Mouse (Mus musculus): Measurements from ENCODE around the gene Mtch1. TPM values are rescaled to one million over a fixed set of nuclear protein-coding genes. Genes with fewer than 3 reads are reported as not detected.
A peak's percentile ranks its signal among the peaks of the same experiment; 100 is the strongest.
"Not testable (repeated sequence)": the region's sequence is repeated elsewhere in the genome, so short reads cannot be mapped to it uniquely, and the experiment has no call there.

Gene Mtch1
- polyA plus RNA-seq, 1 experiment, result 354 TPM

- 65% methylated on average over 9 of the region's 9 CpGs for WGBS
- H3K27ac ChIP-seq (ENCODE audit: control insufficient read depth, insufficient read depth, low read length), result no peak overlapping the region
- H3K27me3 ChIP-seq (ENCODE audit: control insufficient read depth, insufficient read depth, low read length), result no peaks in the 10 kb centered on the region
- H3K4me1 ChIP-seq (replicated peaks; ENCODE audit: control insufficient read depth, insufficient read depth, low read length), result no peaks in the 10 kb centered on the region
- DNase-seq, result no peak
- no peak overlapping the region for H3K4me3 ChIP-seq (ENCODE audit: control insufficient read depth, insufficient read depth, low read length)
- TF ChIP-seq POLR2A (IDR thresholded peaks at IDR 0.05; ENCODE audit: control insufficient read depth, extremely low read depth, insufficient read depth, low read length, poor library complexity) (no peak), CTCF (IDR thresholded peaks at IDR 0.05; ENCODE audit: borderline replicate concordance, control insufficient read depth, extremely low read depth, insufficient read depth, low read length, poor library complexity) (no peak)
- H3K36me3 ChIP-seq (ENCODE audit: control insufficient read depth, insufficient read depth, low read length), result no peaks in the 10 kb centered on the region
Measured at GRCm38 (mm10) chr17:29356882-29357281, 9.1 kb upstream of the Mtch1 start.

DNA sequence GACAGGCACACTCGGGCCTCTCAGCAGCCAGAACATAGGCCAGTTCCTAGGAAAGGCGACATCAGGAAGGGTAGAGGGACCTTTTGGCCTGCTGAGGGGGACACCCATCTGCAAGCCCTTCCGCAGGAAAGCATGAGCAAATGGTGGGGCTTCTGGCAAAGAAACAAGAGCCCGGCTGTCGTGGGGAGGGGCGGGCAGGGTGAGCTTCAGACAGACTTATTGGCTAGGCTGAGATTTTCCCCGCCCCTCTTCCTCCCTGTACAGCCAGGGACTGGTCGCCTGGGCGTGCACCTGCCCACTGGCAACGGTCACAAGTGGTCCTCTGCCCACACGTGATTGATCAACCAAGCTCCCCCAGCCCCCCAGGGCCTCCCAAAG lies 8.7 kb upstream of the Mtch1 start:
- H3K4me1 ChIP-seq (replicated peaks; ENCODE audit: control insufficient read depth, insufficient read depth, low read length), result no peaks in the 10 kb centered on the region
- TF ChIP-seq CTCF (IDR thresholded peaks at IDR 0.05; ENCODE audit: borderline replicate concordance, control insufficient read depth, extremely low read depth, insufficient read depth, low read length, poor library complexity), result no peak
- no peaks in the 10 kb centered on the region for H3K36me3 ChIP-seq (ENCODE audit: control insufficient read depth, insufficient read depth, low read length)
- H3K27me3 ChIP-seq (ENCODE audit: control insufficient read depth, insufficient read depth, low read length), result no peaks in the 10 kb centered on the region
- WGBS, result 58% methylated on average over 11 of the region's 11 CpGs
- no peak for DNase-seq
- H3K27ac ChIP-seq (ENCODE audit: control insufficient read depth, insufficient read depth, low read length), result no peak overlapping the region
- H3K4me3 ChIP-seq (ENCODE audit: control insufficient read depth, insufficient read depth, low read length), result no peak overlapping the region

- WGBS, result 82% methylated on average over 17 of the region's 17 CpGs
- no peak for DNase-seq
- H3K27me3 ChIP-seq (ENCODE audit: control insufficient read depth, insufficient read depth, low read length), result no peaks in the 10 kb centered on the region
- H3K36me3 ChIP-seq (ENCODE audit: control insufficient read depth, insufficient read depth, low read length), result no peaks in the 10 kb centered on the region
- H3K4me3 ChIP-seq (ENCODE audit: control insufficient read depth, insufficient read depth, low read length), result no peak overlapping the region
- TF ChIP-seq POLR2A (IDR thresholded peaks at IDR 0.05; ENCODE audit: control insufficient read depth, extremely low read depth, insufficient read depth, low read length, poor library complexity) (no peak), CTCF (IDR thresholded peaks at IDR 0.05; ENCODE audit: borderline replicate concordance, control insufficient read depth, extremely low read depth, insufficient read depth, low read length, poor library complexity) (no peak)
- H3K27ac ChIP-seq (ENCODE audit: control insufficient read depth, insufficient read depth, low read length), result no peak overlapping the region
- no peaks in the 10 kb centered on the region for H3K4me1 ChIP-seq (replicated peaks; ENCODE audit: control insufficient read depth, insufficient read depth, low read length)
Measured at GRCm38 (mm10) chr17:29355841-29356478, 8.2 kb upstream of the Mtch1 start.

DNA sequence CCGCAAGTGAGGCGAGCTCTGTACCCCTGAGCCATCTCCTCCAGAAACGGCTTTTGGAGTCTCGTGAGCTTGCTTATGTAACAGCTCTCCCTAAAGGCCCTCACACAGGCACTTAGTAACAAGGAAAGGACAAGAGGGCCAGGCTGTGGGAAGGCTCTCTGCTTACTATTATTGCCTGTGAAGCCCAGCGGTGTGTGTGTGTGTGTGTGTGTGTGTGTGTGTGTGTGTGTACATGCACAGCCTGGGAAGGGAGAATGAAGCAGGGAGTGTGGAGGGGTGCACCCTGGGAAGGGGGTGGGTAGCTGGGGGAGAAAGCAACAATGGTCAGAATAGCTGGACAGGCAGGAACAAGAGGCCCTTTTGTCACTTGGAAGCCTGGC lies 7.7 kb upstream of the Mtch1 start:
- WGBS, result 92% methylated on average over 5 of the region's 5 CpGs
- Histone ChIP-seq H3K27ac (ENCODE audit: control insufficient read depth, insufficient read depth, low read length) (no peak overlapping the region), H3K4me3 (ENCODE audit: control insufficient read depth, insufficient read depth, low read length) (no peak overlapping the region), H3K27me3 (ENCODE audit: control insufficient read depth, insufficient read depth, low read length) (no peaks in the 10 kb centered on the region), H3K36me3 (ENCODE audit: control insufficient read depth, insufficient read depth, low read length) (no peaks in the 10 kb centered on the region), H3K4me1 (replicated peaks; ENCODE audit: control insufficient read depth, insufficient read depth, low read length) (no peaks in the 10 kb centered on the region)
- no peak for TF ChIP-seq POLR2A (IDR thresholded peaks at IDR 0.05; ENCODE audit: control insufficient read depth, extremely low read depth, insufficient read depth, low read length, poor library complexity)
- TF ChIP-seq CTCF (IDR thresholded peaks at IDR 0.05; ENCODE audit: borderline replicate concordance, control insufficient read depth, extremely low read depth, insufficient read depth, low read length, poor library complexity), result no peak
- DNase-seq, result no peak

- peaks cover 15% of the 10 kb centered on the region for H3K4me1 ChIP-seq (replicated peaks; ENCODE audit: control insufficient read depth, insufficient read depth, low read length)
- not testable (repeated sequence) for H3K36me3 ChIP-seq (ENCODE audit: control insufficient read depth, insufficient read depth, low read length); H3K27me3 ChIP-seq (ENCODE audit: control insufficient read depth, insufficient read depth, low read length); H3K27ac ChIP-seq (ENCODE audit: control insufficient read depth, insufficient read depth, low read length); DNase-seq; H3K4me3 ChIP-seq (ENCODE audit: control insufficient read depth, insufficient read depth, low read length)
- 90% methylated on average over 5 of the region's 5 CpGs for WGBS
Measured at GRCm38 (mm10) chr17:29351056-29351455, 3.3 kb upstream of the Mtch1 start.

GRCm38 (mm10) chr17:29348996-29349395 lies 1.3 kb upstream of the Mtch1 start:
- no peaks in the 10 kb centered on the region for H3K36me3 ChIP-seq (ENCODE audit: control insufficient read depth, insufficient read depth, low read length)
- WGBS, result 67% methylated on average over 2 of the region's 2 CpGs
- no peak overlapping the region for H3K27ac ChIP-seq (ENCODE audit: control insufficient read depth, insufficient read depth, low read length)
- no peak for DNase-seq
- H3K27me3 ChIP-seq (ENCODE audit: control insufficient read depth, insufficient read depth, low read length), result no peaks in the 10 kb centered on the region
- no peak for TF ChIP-seq CTCF (IDR thresholded peaks at IDR 0.05; ENCODE audit: borderline replicate concordance, control insufficient read depth, extremely low read depth, insufficient read depth, low read length, poor library complexity)
- no peak for TF ChIP-seq POLR2A (IDR thresholded peaks at IDR 0.05; ENCODE audit: control insufficient read depth, extremely low read depth, insufficient read depth, low read length, poor library complexity)
- no peak overlapping the region for H3K4me3 ChIP-seq (ENCODE audit: control insufficient read depth, insufficient read depth, low read length)
- peaks cover 24% of the 10 kb centered on the region for H3K4me1 ChIP-seq (replicated peaks; ENCODE audit: control insufficient read depth, insufficient read depth, low read length)

- WGBS, result 1% methylated on average over 45 of the region's 45 CpGs
- TF ChIP-seq POLR2A (IDR thresholded peaks at IDR 0.05; ENCODE audit: control insufficient read depth, extremely low read depth, insufficient read depth, low read length, poor library complexity) (no peak), CTCF (IDR thresholded peaks at IDR 0.05; ENCODE audit: borderline replicate concordance, control insufficient read depth, extremely low read depth, insufficient read depth, low read length, poor library complexity) (no peak)
- Histone ChIP-seq H3K4me1 (replicated peaks; ENCODE audit: control insufficient read depth, insufficient read depth, low read length) (peaks cover 29% of the 10 kb centered on the region), H3K27me3 (ENCODE audit: control insufficient read depth, insufficient read depth, low read length) (no peaks in the 10 kb centered on the region), H3K27ac (ENCODE audit: control insufficient read depth, insufficient read depth, low read length) (no peak overlapping the region), H3K36me3 (ENCODE audit: control insufficient read depth, insufficient read depth, low read length) (no peaks in the 10 kb centered on the region), H3K4me3 (ENCODE audit: control insufficient read depth, insufficient read depth, low read length) (peak overlapping the region; percentile 78)
- peak; percentile 51 for DNase-seq
Measured at GRCm38 (mm10) chr17:29347126-29347644, 549 bp downstream of the Mtch1 start.

Data from thymus, adult 2 months (tissue).